Mouse (Mus musculus): ENCODE measurements around the gene B3gnt2. TPM values are rescaled to one million over a fixed set of nuclear protein-coding genes. Genes with fewer than 3 reads are reported as not detected.

The B3gnt2 gene
- total and polyA plus RNA-seq, 3 experiments, result 36.8 to 66.4 TPM; not detected in 1

GRCm38 (mm10) chr11:22781190-22781589, 79.6 kb downstream of the B3gnt2 start:
- Histone ChIP-seq H3K9me3 (replicated peaks; ENCODE audit: insufficient read depth, low read length) (no peaks in the 10 kb centered on the region), H3K36me3 (ENCODE audit: control insufficient read depth in 1 of 2, insufficient read depth in 2 of 2, low read length in 2 of 2) (peaks cover 0 to 10% of the 10 kb centered on the region in 2 experiments), H3K9ac (ENCODE audit: control insufficient read depth, low read depth, low read length, poor library complexity, severe bottlenecking) (no peak overlapping the region), H3K4me1 (ENCODE audit: control insufficient read depth in 1 of 2, insufficient read depth in 2 of 2, low read length in 2 of 2) (peaks cover 2 to 21% of the 10 kb centered on the region in 2 experiments; a peak in 2 of 4 replicates), H3K79me2 (ENCODE audit: control insufficient read depth, insufficient read depth, low read length, poor library complexity) (peaks cover 28% of the 10 kb centered on the region), H3K27ac (ENCODE audit: control insufficient read depth, low read depth, low read length) (no peak overlapping the region), H3K4me3 (ENCODE audit: control insufficient read depth in 1 of 2, insufficient read depth in 1 of 2, low read depth in 2 of 2, low read length in 2 of 2) (no peak overlapping the region), H3K27me3 (ENCODE audit: control insufficient read depth in 1 of 2, insufficient read depth in 2 of 2, low read length in 2 of 2) (no peaks in the 10 kb centered on the region)
- no peak for TF ChIP-seq BHLHE40 (IDR thresholded peaks at IDR 0.05; ENCODE audit: borderline replicate concordance, low read depth, low read length)
- no peak for TF ChIP-seq ZKSCAN1 (IDR thresholded peaks at IDR 0.05; ENCODE audit: low read depth, low read length)
- TF ChIP-seq TBP (IDR thresholded peaks at IDR 0.05; ENCODE audit: low read depth, low read length), result no peak
- TF ChIP-seq MAZ (IDR thresholded peaks at IDR 0.05; ENCODE audit: low read depth, low read length), result no peak
- TF ChIP-seq CTCF (IDR thresholded peaks at IDR 0.05 in 2 of 3, conservative IDR thresholded peaks at IDR 0.05 in 1 of 3; ENCODE audit: control insufficient read depth in 1 of 3, insufficient read depth in 1 of 3, low read depth in 2 of 3, low read length in 3 of 3, poor library complexity in 1 of 3, severe bottlenecking in 1 of 3), result no peak
- TF ChIP-seq ELF1 (IDR thresholded peaks at IDR 0.05; ENCODE audit: low read depth, low read length), result no peak
- TF ChIP-seq ZC3H11A (IDR thresholded peaks at IDR 0.05; ENCODE audit: low read depth, low read length), result no peak
- TF ChIP-seq MXI1 (IDR thresholded peaks at IDR 0.05; ENCODE audit: low read depth, low read length), result no peak
- DNase-seq (ENCODE audit: low read depth, low spot score), result no peak

GRCm38 (mm10) chr11:22780761-22781160, 80.0 kb downstream of the B3gnt2 start:
- Histone ChIP-seq H3K4me1 (ENCODE audit: control insufficient read depth in 1 of 2, insufficient read depth in 2 of 2, low read length in 2 of 2) (peaks cover 2 to 21% of the 10 kb centered on the region in 2 experiments; a peak in 2 of 4 replicates), H3K79me2 (ENCODE audit: control insufficient read depth, insufficient read depth, low read length, poor library complexity) (peaks cover 24% of the 10 kb centered on the region), H3K4me3 (ENCODE audit: control insufficient read depth in 1 of 2, insufficient read depth in 1 of 2, low read depth in 2 of 2, low read length in 2 of 2) (no peak overlapping the region), H3K9me3 (replicated peaks; ENCODE audit: insufficient read depth, low read length) (no peaks in the 10 kb centered on the region), H3K27me3 (ENCODE audit: control insufficient read depth in 1 of 2, insufficient read depth in 2 of 2, low read length in 2 of 2) (no peaks in the 10 kb centered on the region), H3K36me3 (ENCODE audit: control insufficient read depth in 1 of 2, insufficient read depth in 2 of 2, low read length in 2 of 2) (peaks cover 0 to 10% of the 10 kb centered on the region in 2 experiments), H3K27ac (ENCODE audit: control insufficient read depth, low read depth, low read length) (no peak overlapping the region), H3K9ac (ENCODE audit: control insufficient read depth, low read depth, low read length, poor library complexity, severe bottlenecking) (no peak overlapping the region)
- TF ChIP-seq USF2 (IDR thresholded peaks at IDR 0.05; ENCODE audit: borderline replicate concordance in 1 of 2, insufficient read depth in 1 of 2, low read depth in 1 of 2, low read length in 2 of 2) (no peak), ZC3H11A (IDR thresholded peaks at IDR 0.05; ENCODE audit: low read depth, low read length) (no peak), MYC (IDR thresholded peaks at IDR 0.05; ENCODE audit: low read depth, low read length) (no peak), GATA1 (IDR thresholded peaks at IDR 0.05; ENCODE audit: low read depth, low read length) (no peak), ZKSCAN1 (IDR thresholded peaks at IDR 0.05; ENCODE audit: low read depth, low read length) (no peak), MAX (IDR thresholded peaks at IDR 0.05; ENCODE audit: low read length) (no peak), MAZ (IDR thresholded peaks at IDR 0.05; ENCODE audit: low read depth, low read length) (no peak), NRF1 (IDR thresholded peaks at IDR 0.05; ENCODE audit: insufficient read depth, low read depth, low read length, poor library complexity, severe bottlenecking) (no peak), TAL1 (IDR thresholded peaks at IDR 0.05; ENCODE audit: low read length) (no peak)
- no peak for DNase-seq (ENCODE audit: low read depth, low spot score)
